Mouse (Mus musculus) heart, adult 8-10 months (tissue): ENCODE results near the gene Gm21988. TPM values are rescaled to one million over a fixed set of nuclear protein-coding genes. Genes with fewer than 3 reads are reported as not detected.

Experiments used
- DNase-seq: peaks from one replicate; pipeline ENCODE4 v3.0.0; 2022; ENCODE audit warnings: low spot score
- total RNA-seq, 4 experiments: library from RNA; stranded (reverse); gene quantifications; 2 replicates each; pipeline ENCODE4 v1.2.4; 2022

Gm21988 gene
- total RNA-seq, result 1 to 10 TPM; 1.2 to 2.7 (median 2.4) TPM

DNA sequence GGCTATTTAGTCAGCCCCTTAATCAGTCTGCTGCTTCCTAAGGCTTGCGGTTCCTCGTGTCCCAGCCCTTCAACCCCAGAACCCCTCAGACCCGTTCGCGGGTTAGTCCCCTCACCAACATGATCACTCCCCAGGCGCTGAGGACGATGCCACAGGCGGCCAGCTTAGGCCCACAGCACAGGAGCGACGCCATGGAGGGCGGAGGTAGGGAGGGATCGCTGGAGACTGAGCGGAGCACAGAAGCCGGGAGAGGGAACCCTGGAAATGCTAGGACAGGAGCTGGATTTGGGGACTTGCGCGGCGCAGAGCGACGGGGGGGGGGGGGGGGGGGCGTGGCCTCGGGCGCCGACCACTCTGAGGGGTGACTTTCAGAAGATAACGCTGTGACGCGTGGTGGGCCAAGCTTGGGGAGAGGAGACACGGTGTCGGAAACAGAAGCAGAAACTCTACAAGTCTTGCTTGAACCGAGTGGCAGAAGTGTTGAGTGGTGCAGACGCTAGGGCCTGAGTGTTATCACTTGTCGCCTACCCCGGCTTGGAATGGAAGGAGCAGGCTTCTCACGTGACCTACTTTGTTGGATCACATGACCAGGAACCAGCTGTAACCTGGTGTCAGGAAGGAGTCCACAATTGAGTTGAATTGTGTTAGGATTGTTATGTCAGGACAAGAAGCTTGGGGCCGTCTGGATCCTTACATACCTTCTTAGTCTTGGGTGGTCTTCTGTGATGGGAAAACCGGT, at the start of gene Gm21988, which contains the start of gene Rnasek:
Gene Gm21988 (minus strand): TSS at position 290 of the 739 bp plus-strand sequence.
Gene Rnasek (minus strand): TSS at position 302 of the 739 bp plus-strand sequence.
- DNase-seq, result peak; percentile 89

- peak; percentile 38 for DNase-seq
These were observed 49.6 kb upstream of the Gm21988 start for GRCm38 (mm10) chr11:70289236-70289635.

GRCm38 (mm10) chr11:70288102-70288501, 48.5 kb upstream of the Gm21988 start:
- DNase-seq, result no peak

GRCm38 (mm10) chr11:70285686-70286085, 46.1 kb upstream of the Gm21988 start:
- DNase-seq, result no peak

DNA sequence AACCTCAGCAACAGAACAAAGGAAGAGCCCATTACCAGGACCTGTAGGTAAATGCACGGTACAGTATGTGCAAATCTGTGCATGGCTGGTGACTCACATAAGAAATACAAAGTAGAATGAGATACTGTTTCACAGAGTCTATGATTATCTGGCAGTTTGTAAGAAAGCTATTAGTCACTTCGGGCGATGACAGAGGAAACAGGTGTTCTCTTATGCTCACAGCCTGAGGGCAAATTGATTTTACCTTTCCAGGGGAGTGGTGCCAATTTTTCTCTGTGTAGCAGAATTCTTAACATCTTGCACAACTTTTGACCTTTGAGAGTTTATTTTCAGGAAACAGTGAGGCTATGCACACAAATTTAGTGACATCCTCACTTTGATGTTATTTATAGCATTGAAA, 45.1 kb upstream of the Gm21988 start:
- DNase-seq, result no peak

DNA sequence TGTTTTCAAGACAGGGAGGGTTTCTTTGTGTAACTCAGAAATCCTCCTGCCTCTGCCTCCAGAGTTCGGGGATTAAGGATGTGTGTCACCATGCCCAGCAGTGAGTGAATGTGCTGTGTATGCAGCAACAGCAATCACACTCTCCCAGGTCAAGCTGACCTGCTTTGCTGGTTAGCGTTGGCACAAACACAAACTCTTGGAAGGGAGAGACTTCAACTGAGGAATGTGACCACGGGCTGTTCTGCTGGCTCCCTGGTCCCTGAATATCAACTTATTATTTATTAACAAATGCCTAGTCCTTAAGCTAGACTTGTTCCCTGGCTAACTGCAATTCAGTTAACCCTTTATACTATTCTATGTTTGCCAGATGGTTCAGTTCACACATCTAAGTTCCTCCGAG, 44.0 kb upstream of the Gm21988 start:
- DNase-seq, result no peak

DNA sequence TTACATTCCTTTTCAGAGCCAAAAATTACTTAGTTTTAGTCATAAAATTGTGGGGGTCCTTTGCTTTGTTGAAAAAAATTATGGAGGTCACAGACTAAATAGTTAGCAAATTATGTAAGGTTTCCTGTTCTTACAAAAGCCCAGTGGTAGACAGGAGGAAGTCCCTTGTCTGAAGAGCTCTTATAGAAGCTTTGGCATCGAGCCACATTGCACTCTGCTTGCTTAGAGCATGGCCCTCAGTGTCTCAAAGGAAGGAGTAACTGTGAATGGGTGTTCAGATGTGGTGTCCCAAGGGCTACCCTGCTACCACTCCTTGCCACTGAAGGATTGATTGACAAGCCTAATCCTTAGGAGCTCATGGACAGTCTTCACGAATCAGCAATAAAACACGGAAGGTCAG, 40.8 kb upstream of the Gm21988 start:
- no peak for DNase-seq

- DNase-seq, result no peak
These were observed 39.3 kb upstream of the Gm21988 start for GRCm38 (mm10) chr11:70278961-70279360.

- no peak for DNase-seq
These were observed 32.0 kb upstream of the Gm21988 start for GRCm38 (mm10) chr11:70271641-70272040.

GRCm38 (mm10) chr11:70266405-70266804, 26.8 kb upstream of the Gm21988 start:
- DNase-seq, result peak; percentile 60

- DNase-seq, result no peak
These were observed 26.2 kb upstream of the Gm21988 start for GRCm38 (mm10) chr11:70265819-70266218.

DNA sequence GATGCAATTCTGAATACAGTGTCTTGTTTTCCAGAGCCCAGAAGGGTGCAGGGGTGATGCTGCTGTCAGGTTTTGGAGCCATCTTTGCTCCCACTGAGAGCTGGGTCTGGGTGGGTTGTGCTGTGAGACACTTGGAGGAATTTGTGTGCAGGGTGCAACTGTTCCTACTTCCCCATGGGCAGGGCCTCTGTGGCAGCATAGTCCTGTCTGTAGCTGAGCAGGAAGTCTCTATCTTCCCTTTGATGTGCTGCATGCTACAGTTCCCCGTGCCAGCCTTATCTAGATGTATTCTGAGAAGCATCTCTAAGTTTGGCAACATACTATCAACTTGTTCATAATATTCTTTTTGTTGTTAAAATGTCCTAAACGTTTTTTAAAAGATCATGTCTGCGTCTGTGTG, 25.6 kb upstream of the Gm21988 start:
- no peak for DNase-seq

- DNase-seq, result no peak
These were observed 19.4 kb upstream of the Gm21988 start for GRCm38 (mm10) chr11:70259035-70259434.

DNA sequence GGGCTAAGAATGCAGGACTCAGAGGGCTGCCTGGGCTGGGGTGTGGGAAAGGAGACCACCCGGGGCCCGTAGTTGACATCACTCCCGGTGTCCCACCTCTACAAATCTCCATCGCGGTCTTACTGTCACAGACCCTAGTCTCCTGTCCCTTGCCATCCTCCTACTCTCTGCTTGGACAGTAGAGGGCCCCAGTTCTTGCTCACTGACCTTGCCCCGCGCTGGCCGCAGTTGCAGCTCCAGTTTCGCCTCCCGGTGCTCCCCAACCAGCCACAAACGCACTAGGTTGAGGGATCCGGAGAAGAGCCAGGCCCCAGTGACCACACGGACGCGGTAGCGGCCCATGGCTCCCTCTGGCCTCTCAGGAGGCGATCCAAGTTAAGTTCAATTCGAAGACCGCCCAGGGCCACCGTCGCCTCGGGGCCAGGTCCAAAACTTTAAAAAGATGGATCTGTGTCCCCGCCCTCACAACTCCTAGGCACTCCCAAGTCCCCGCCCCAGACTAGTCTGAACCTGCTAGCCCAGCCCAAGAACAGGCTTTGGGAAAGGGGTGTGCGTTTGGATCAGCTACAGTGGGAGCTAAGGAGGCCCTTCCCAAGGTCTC, 15.4 kb upstream of the Gm21988 start, which contains the start of gene Alox12:
Gene Alox12 (minus strand): TSS at position 423 of the 601 bp plus-strand sequence.
- peak; percentile 54 for DNase-seq

DNA sequence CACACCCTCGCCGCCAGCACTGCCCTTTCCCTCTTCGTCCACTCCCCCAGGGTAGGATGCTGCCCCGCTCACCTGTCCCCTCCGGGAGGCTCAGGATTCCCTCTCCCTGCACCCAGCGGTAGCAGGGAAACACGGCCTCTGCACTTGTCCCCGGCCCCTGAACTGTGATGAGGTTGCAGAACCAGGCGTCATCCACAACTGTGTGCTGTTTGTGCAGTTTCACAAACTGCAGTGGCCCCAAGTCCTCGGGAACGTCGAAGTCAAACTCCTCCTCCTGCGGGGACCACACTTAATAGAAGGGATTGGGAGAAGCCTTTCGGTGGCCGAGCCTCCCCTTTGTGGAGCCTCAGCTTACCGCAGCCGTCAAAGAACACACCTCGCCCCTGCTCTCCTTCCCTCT, 14.7 kb upstream of the Gm21988 start:
- no peak for DNase-seq

GRCm38 (mm10) chr11:70251853-70252252, 12.2 kb upstream of the Gm21988 start:
- no peak for DNase-seq

GRCm38 (mm10) chr11:70250150-70250549, 10.5 kb upstream of the Gm21988 start:
- DNase-seq, result no peak

DNA sequence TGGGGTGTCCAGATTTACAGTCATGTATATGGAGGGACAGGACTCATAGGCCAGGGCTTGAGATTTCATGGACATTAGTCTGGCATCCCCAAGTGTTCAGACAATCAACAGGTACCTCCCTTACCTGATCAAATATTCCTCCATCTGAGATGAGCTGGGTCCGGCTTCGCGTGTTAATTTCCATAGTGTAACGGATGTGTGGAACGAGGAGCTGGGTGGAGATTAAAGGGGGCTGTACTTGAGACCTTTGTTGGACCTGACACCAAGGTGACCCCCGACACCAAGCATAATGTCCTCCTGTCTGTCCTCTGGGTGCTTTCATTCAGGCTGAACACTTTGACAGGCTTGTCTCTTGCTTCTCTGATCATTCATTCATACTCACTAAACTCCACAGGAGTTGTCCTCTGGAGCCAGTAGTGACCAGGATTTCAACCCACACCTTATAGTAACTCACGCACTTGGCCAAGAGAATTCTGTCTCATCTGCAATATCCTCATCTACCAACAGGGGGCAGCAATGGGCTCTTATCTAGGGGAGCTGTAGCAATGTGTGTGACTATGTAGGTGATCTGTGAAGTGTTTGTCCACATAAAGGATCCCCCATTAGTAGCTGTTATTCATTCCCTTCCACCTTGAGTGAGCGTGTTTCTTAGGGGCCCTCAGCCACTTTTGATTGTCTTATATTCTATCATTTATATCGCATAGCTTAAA, 7.7 kb upstream of the Gm21988 start:
- peak; percentile 77 for DNase-seq

DNA sequence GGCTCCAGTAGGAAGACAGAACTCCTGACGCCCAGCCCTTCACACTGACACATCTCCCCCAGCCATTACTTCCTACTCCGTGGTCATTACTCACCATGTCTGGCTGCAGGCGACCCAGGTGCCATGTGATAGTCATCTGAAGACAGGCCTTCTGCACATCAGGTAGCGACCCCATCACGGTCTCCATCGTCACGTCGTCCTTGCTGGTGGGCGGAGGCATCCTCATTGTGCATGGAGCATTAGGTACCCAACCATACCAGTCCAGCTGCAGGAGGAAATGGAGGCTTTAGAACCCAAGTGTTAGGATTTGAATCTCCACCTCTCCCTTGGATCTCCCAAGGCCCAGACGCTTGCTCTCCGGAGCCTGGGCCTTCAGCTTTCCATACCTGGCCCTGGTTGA, 3.0 kb upstream of the Gm21988 start:
- no peak for DNase-seq

GRCm38 (mm10) chr11:70238591-70239440, 814 bp downstream of the Gm21988 start:
- no peak for DNase-seq

- peak; percentile 97 for DNase-seq
These were observed 2.0 kb downstream of the Gm21988 start, which contains the start of gene 0610010K14Rik for GRCm38 (mm10) chr11:70237457-70238167. Gene 0610010K14Rik, minus strand, starts transcription at chr11:70237914.
